ENCODE assay signal across 12 mouse cellular contexts in genomic region chr13:110541288-110542148, GRCm38 (mm10).
DNase-seq lines count a peak whose midpoint lies in the region; ATAC-seq and TF ChIP-seq lines count a peak whose summit lies in the region.
"Had no signal": no experiment of that assay in that cellular context is flagged by ENCODE, and none has a peak within 500 bp of the region (broad histone marks: within the 10 kb centered on the region; RNA-seq: fewer than 3 reads in every experiment).

No protein-coding gene starts in this region.

- no peak for ATAC-seq in heart, embryonic 13.5 days (ENCODE audit: extremely low read depth, insufficient number of reproducible peaks, low FRiP score, low TSS enrichment)
- ATAC-seq in midbrain, embryonic 13.5 days: no peak
- no peak for ATAC-seq in midbrain, embryonic 11.5 days (ENCODE audit: low FRiP score)
- ATAC-seq in megakaryocyte progenitor cell, adult 5-6 weeks (replicated peaks; ENCODE audit: poor library complexity): peak; percentile 38; the same call in 1 of the 2 replicates

- TF ChIP-seq CTCF in brain, embryonic 14.5 days (IDR thresholded peaks at IDR 0.05; ENCODE audit: borderline replicate concordance, extremely low read depth, insufficient read depth, insufficient read length): no peak

- no peaks in the 10 kb centered on the region for H3K27me3 ChIP-seq in heart, embryonic 13.5 days (replicated peaks)
- no peaks in the 10 kb centered on the region for H3K27me3 ChIP-seq in midbrain, embryonic 13.5 days
- H3K27me3 ChIP-seq in midbrain, embryonic 11.5 days (ENCODE audit: control insufficient read depth, insufficient read depth, low read length): no peaks in the 10 kb centered on the region

- H3K9me3 ChIP-seq in heart, embryonic 13.5 days: no peaks in the 10 kb centered on the region
- H3K9me3 ChIP-seq in midbrain, embryonic 13.5 days: no peaks in the 10 kb centered on the region
- no peaks in the 10 kb centered on the region for H3K9me3 ChIP-seq in midbrain, embryonic 11.5 days (ENCODE audit: control insufficient read depth, low read length)

- 69% methylated on average over 5 of the region's 5 CpGs for WGBS in heart, embryonic 13.5 days
- WGBS in midbrain, embryonic 13.5 days: 83% methylated on average over 5 of the region's 5 CpGs
- whole genome bisulfite sequencing in midbrain, embryonic 11.5 days: 91% methylated on average over 5 of the region's 5 CpGs

- H3K4me3 ChIP-seq in heart, embryonic 13.5 days: no peak overlapping the region
- no peak overlapping the region for H3K4me3 ChIP-seq in midbrain, embryonic 13.5 days (replicated peaks)
- H3K4me3 ChIP-seq in midbrain, embryonic 11.5 days (ENCODE audit: low read depth, low read length): no peak overlapping the region

- intact Hi-C loops in gastrocnemius, postnatal 14 days (cut with DNase I; ENCODE audit: low total_unique reads): no loop called here

- no peak for DNase-seq in heart, postnatal 4 days
- no peak for DNase-seq in midbrain, embryonic 11.5 days (ENCODE audit: low spot score, missing footprints)
- DNase-seq in brain, embryonic 14.5 days (ENCODE audit: low read depth): peak; percentile 20
- no peak for DNase-seq in kidney, adult 18-20 months
- no peak for DNase-seq in gastrocnemius, postnatal 14 days
- DNase-seq: adrenal gland, postnatal 10 days; heart, adult 18-20 months had no signal

- TF ChIP-seq POLR2A in brain, embryonic 14.5 days (IDR thresholded peaks at IDR 0.05; ENCODE audit: borderline replicate concordance, extremely low read depth, insufficient read depth, insufficient read length, poor library complexity, severe bottlenecking): no peak

- H3K9ac ChIP-seq in heart, embryonic 13.5 days: no peak overlapping the region
- H3K9ac ChIP-seq in midbrain, embryonic 13.5 days (replicated peaks): no peak overlapping the region
- H3K9ac ChIP-seq in midbrain, embryonic 11.5 days (ENCODE audit: low read length): no peak overlapping the region

- peak overlapping the region; percentile 31; the same call in 1 of the 2 replicates for H3K27ac ChIP-seq in heart, embryonic 13.5 days (replicated peaks)
- 0 out of 2 replicates have a peak overlapping the region, but pooled peaks have one; percentile 19 for H3K27ac ChIP-seq in midbrain, embryonic 13.5 days
- no peak overlapping the region for H3K27ac ChIP-seq in midbrain, embryonic 11.5 days (ENCODE audit: low read depth, low read length)
- H3K27ac ChIP-seq: kidney, postnatal 0 days had no signal

- no peak overlapping the region for H3K4me2 ChIP-seq in heart, embryonic 13.5 days
- H3K4me2 ChIP-seq in midbrain, embryonic 13.5 days (replicated peaks): no peak overlapping the region
- H3K4me2 ChIP-seq in midbrain, embryonic 11.5 days: no peak overlapping the region
- H3K4me2 ChIP-seq: liver, embryonic 11.5 days had no signal

- H3K4me1 ChIP-seq in heart, embryonic 13.5 days: peaks cover 43% of the 10 kb centered on the region
- peaks cover 14% of the 10 kb centered on the region for H3K4me1 ChIP-seq in midbrain, embryonic 13.5 days (replicated peaks)
- H3K4me1 ChIP-seq in midbrain, embryonic 11.5 days (ENCODE audit: control insufficient read depth, insufficient read depth, low read length): no peaks in the 10 kb centered on the region

- H3K36me3 ChIP-seq in heart, embryonic 13.5 days: no peaks in the 10 kb centered on the region
- no peaks in the 10 kb centered on the region for H3K36me3 ChIP-seq in midbrain, embryonic 13.5 days
- H3K36me3 ChIP-seq in midbrain, embryonic 11.5 days (ENCODE audit: control insufficient read depth, insufficient read depth, low read length): no peaks in the 10 kb centered on the region
